Mouse (Mus musculus) heart, embryonic 11.5 days (tissue): ENCODE data around the gene Ust. TPM values are rescaled to one million over a fixed set of nuclear protein-coding genes. Genes with fewer than 3 reads are reported as not detected.

Source experiments
- ATAC-seq: fragments of 200-750 bp; cut with Nextera tagmentation; replicated peaks from 2 replicates; pipeline ENCODE4 v1.8.0; 2017; ENCODE audit warnings: moderate library complexity; ENCODE audit not compliant: insufficient number of reproducible peaks, low FRiP score, low TSS enrichment
- H3K27ac ChIP-seq: fragments of 300-500 bp; sonication (generic); 2 replicates; pipeline ENCODE4 v1.5.1; 2014; ENCODE audit warnings: mild to moderate bottlenecking, low read depth, low read length
- H3K27me3 ChIP-seq: fragments of 300-500 bp; sonication (generic); 2 replicates; pipeline ENCODE4 v1.6.1; 2014; ENCODE audit warnings: mild to moderate bottlenecking, low read length, mixed read lengths; ENCODE audit not compliant: control insufficient read depth, insufficient read depth
- H3K36me3 ChIP-seq: fragments of 300-500 bp; sonication (generic); 2 replicates; pipeline ENCODE4 v1.6.1; 2014; ENCODE audit warnings: mild to moderate bottlenecking, low read length, moderate library complexity, mixed read lengths; ENCODE audit not compliant: control insufficient read depth, insufficient read depth
- H3K4me1 ChIP-seq: fragments of 300-500 bp; sonication (generic); 2 replicates; pipeline ENCODE4 v1.6.1; 2014; ENCODE audit warnings: low read length; ENCODE audit not compliant: control insufficient read depth, insufficient read depth
- H3K4me2 ChIP-seq: fragments of 300-500 bp; sonication (generic); 2 replicates; pipeline ENCODE4 v1.6.1; 2014; ENCODE audit warnings: mild to moderate bottlenecking, moderate library complexity
- H3K4me3 ChIP-seq: fragments of 300-500 bp; sonication (generic); 2 replicates; pipeline ENCODE4 v1.5.1; 2014; ENCODE audit warnings: low read depth, low read length
- H3K9ac ChIP-seq: fragments of 300-500 bp; sonication (generic); 2 replicates; pipeline ENCODE4 v1.6.1; 2014; ENCODE audit warnings: mild to moderate bottlenecking, low read depth, low read length, moderate library complexity
- H3K9me3 ChIP-seq: fragments of 300-500 bp; sonication (generic); replicated peaks from 2 replicates; pipeline ENCODE4 v1.6.1; 2016; ENCODE audit warnings: low read length; ENCODE audit not compliant: control insufficient read depth
- WGBS: fragments of 180-500 bp; shearing (Covaris S2); extraction: QIAGEN DNeasy Blood & Tissue Kit; methylation state at CpG from one replicate; pipeline ENCODE4 v1.1.7; 2014; ENCODE audit not compliant: insufficient replicate concordance; 5-methylcytosine and 5-hydroxymethylcytosine counted together
- polyA plus RNA-seq: library from polyadenylated mRNA; unstranded; fragments of >200 nt; fragmentation: Nextera tagmentation; extraction: Ambion mirVana; gene quantifications from 2 replicates; pipeline ENCODE4 v1.2.1, GENCODE M21; 2014

The Ust gene
- polyA plus RNA-seq, 1 experiment from 2014 or later: 2.5 TPM

DNA sequence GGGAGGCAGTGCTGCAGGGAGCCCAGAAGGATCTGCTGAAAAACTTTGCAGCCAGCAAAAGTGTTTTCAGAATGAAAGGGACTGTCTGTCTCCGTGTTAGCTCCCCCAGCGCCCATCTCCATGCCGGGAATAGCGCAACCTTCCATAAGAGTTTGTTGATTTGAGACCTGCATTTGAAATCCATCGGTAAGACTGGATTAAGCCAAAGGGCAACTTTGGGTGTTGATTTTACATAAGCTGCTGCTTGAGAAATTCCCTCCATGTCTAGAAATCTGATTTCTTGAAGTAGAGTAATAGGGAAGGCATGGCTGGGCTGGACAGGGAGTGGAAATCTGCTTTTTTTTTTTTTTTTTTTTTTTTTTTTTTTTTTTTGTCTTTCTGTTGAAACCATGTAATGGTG is 306.9 kb downstream of the Ust start:
- WGBS: 80% methylated on average over 5 of the region's 5 CpGs
- no peak for ATAC-seq
- no peak overlapping the region for H3K9ac ChIP-seq
- no peak overlapping the region for H3K4me2 ChIP-seq
- H3K4me1 ChIP-seq: peaks cover 14% of the 10 kb centered on the region
- H3K9me3 ChIP-seq: no peaks in the 10 kb centered on the region
- no peaks in the 10 kb centered on the region for H3K27me3 ChIP-seq
- no peaks in the 10 kb centered on the region for H3K36me3 ChIP-seq
- no peak overlapping the region for H3K27ac ChIP-seq
- H3K4me3 ChIP-seq: no peak overlapping the region

DNA sequence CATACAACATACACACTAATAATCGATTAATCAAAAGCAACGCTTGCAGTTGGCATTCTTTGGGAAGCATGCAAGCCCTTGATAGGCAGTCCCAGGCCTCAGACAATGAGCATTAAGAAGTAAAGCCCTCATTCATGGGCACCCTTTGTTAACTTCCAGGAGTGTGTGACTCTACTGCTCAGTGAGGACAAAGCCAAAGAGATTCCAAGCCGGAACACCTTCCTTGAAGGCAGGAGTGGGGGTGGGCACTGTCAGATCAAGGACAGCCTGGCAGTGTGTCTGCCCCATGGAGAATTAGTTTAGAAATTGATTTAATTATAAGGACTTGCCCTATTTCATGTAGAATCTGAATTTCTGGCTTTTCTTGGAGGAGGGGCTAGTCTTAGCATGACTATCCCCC is 308.3 kb downstream of the Ust start:
- ATAC-seq: no peak
- H3K4me2 ChIP-seq: no peak overlapping the region
- H3K4me1 ChIP-seq: peaks cover 14% of the 10 kb centered on the region
- H3K4me3 ChIP-seq: no peak overlapping the region
- H3K36me3 ChIP-seq: no peaks in the 10 kb centered on the region
- no peak overlapping the region for H3K9ac ChIP-seq
- WGBS: 81% methylated on average over 3 of the region's 3 CpGs
- no peaks in the 10 kb centered on the region for H3K27me3 ChIP-seq
- no peak overlapping the region for H3K27ac ChIP-seq
- H3K9me3 ChIP-seq: no peaks in the 10 kb centered on the region

DNA sequence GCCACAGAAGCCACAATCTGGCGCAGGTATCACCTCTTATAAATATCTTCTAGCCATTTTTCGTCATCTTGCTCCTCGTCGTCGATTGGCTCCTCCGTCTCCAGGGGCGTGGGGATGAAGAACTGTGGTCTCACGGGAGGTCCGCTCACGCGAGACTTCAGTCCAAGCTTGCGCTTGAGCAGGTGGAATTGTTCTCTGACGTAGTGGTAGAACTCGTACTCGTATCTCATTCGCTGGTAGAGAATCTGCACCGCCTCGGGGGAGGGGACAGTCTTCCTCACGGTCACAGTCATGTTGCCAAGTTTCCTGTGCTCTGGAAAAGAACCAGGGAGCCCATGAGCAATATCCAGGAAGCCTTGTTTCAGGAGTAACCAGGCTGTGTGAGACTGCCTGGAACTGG is 311.3 kb downstream of the Ust start:
- Histone ChIP-seq H3K27me3 (no peaks in the 10 kb centered on the region), H3K4me2 (no peak overlapping the region)
- WGBS: 92% methylated on average over 19 of the region's 19 CpGs

DNA sequence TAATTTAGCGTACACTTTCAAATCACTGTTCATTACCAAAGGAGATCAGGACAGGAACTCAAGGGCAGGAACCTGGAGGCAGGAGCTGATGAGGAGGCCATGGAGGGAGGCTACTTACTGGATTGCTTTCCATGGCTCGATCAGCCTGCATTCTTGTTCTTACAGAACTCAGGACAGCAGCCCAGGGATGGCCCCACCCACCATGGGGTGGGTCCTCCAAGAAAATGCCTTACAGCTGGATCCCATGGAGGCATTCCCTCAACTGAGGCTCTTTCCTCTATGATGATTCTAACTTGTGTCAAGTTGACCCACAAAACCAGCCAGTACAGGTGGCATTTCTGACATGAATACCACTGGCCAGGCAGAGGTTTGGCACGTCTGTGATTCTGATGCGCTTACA is 314.9 kb downstream of the Ust start:
- H3K4me3 ChIP-seq: no peak overlapping the region
- H3K9ac ChIP-seq: no peak overlapping the region
- no peak overlapping the region for H3K27ac ChIP-seq
- H3K9me3 ChIP-seq: no peaks in the 10 kb centered on the region
- no peak for ATAC-seq
- no peaks in the 10 kb centered on the region for H3K4me1 ChIP-seq
- H3K27me3 ChIP-seq: no peaks in the 10 kb centered on the region
- WGBS: 85% methylated on average over 4 of the region's 4 CpGs
- no peak overlapping the region for H3K4me2 ChIP-seq
- H3K36me3 ChIP-seq: no peaks in the 10 kb centered on the region

More for the DNA sequence above, 311.3 kb downstream of the Ust start:
- Histone ChIP-seq H3K4me3 (no peak overlapping the region), H3K27ac (no peak overlapping the region), H3K4me1 (no peaks in the 10 kb centered on the region), H3K9ac (no peak overlapping the region), H3K36me3 (no peaks in the 10 kb centered on the region), H3K9me3 (no peaks in the 10 kb centered on the region)
- no peak for ATAC-seq

DNA sequence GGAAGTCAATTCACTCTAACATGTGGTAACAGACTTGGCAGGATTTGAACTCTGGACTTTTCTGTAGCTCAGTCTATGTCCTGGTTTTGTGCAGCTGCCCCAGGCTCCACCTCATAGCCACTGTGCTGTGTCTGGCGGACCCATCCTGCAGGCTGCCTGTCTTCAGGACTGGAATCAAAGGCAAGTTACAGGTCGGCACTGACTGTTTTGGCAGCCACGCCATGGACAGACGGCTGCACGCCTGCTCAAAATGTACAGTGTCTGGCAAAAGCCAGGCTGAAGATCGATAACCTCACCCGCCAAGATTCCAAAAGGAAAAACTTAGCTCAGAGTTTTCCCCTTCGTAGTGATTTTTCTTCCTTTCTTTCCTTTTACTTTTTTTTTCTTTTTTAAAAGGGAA is 318.8 kb downstream of the Ust start:
- Histone ChIP-seq H3K4me2 (no peak overlapping the region), H3K27ac (no peak overlapping the region), H3K27me3 (no peaks in the 10 kb centered on the region), H3K36me3 (no peaks in the 10 kb centered on the region), H3K9me3 (no peaks in the 10 kb centered on the region), H3K4me1 (no peaks in the 10 kb centered on the region), H3K4me3 (no peak overlapping the region), H3K9ac (no peak overlapping the region)
- ATAC-seq: no peak
- 76% methylated on average over 8 of the region's 8 CpGs for WGBS

DNA sequence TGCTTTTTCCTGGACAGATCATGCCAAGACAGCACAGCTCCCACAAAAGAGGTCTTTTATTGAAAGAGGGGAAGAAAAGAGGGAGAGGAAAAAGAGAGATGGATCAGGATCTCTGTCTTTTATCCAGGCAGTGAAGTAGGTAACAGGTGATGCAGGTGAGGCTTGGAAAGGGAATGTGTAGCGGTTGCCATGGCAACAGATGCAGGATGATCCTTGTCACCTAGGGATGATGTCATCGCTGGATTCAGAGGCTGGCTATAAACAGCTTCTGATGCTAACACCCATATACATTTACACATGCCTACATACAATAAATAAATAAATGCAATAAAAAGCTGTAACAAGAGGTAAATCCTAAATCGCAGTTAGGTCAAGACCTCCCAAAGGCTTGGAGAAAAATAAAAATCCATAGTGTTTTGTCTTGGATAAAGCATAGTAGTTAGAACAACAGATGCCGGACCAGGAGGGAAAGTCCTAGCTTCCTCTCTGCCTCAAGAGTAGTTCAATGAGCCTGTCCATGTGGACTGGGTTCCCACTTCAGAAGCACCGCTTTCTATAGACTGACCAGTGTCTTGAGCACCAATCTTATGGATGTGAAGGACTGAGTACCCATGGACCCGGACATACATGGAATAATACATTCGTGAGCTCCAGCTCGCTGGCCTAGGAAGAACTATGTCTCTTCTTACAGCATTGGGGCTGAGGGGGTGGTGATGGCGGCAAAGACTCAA is 319.4 kb downstream of the Ust start:
- Histone ChIP-seq H3K4me3 (no peak overlapping the region), H3K9ac (no peak overlapping the region), H3K27me3 (no peaks in the 10 kb centered on the region), H3K4me2 (no peak overlapping the region), H3K27ac (no peak overlapping the region), H3K9me3 (no peaks in the 10 kb centered on the region), H3K36me3 (no peaks in the 10 kb centered on the region), H3K4me1 (no peaks in the 10 kb centered on the region)
- no peak for ATAC-seq
- 84% methylated on average over 9 of the region's 9 CpGs for WGBS

DNA sequence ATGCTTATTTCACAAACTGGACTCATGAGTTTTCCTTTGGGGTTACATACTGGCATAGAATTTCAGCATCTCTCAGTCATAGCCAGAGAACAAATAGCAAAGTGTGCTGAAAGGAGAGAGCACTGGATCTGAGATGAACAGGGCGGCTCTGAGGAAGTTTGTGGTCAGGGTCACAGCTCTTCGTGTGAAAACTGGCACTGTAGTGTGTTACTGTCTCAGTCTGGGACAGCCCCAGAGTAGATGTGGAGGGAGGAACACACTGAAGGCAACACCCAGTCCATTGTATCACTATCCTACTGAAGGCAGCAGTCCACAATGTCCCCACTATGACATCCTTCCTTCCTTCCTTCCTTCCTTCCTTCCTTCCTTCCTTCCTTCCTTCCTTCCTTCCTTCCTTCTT is 321.0 kb downstream of the Ust start:
- Histone ChIP-seq H3K9me3 (no peaks in the 10 kb centered on the region), H3K9ac (no peak overlapping the region), H3K27ac (no peak overlapping the region), H3K4me3 (no peak overlapping the region), H3K4me1 (no peaks in the 10 kb centered on the region), H3K36me3 (no peaks in the 10 kb centered on the region), H3K27me3 (no peaks in the 10 kb centered on the region), H3K4me2 (no peak overlapping the region)
- 54% methylated on average over 2 of the region's 2 CpGs for WGBS
- no peak for ATAC-seq

DNA sequence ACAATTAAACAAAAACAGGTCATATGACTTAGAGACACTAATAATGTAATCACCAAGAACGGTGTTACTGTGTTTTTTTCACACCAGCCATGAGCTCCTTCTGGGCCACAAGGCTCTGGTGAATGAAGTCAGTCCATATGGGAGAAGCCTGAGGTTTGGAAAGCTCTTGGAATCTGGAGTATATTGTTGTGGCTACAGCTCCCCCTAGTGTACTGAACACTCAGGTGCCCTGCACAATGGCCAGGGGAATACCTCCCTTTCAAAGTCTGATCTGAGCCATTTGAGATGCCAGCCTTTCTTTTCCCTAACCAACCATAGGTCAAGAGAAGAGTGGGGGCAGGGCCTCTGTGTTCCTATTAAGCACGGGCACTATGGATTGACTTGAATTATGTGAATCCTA is 322.3 kb downstream of the Ust start:
- Histone ChIP-seq H3K9ac (no peak overlapping the region), H3K4me1 (no peaks in the 10 kb centered on the region), H3K27me3 (no peaks in the 10 kb centered on the region), H3K36me3 (no peaks in the 10 kb centered on the region), H3K4me2 (no peak overlapping the region), H3K27ac (no peak overlapping the region), H3K9me3 (no peaks in the 10 kb centered on the region), H3K4me3 (no peak overlapping the region)
- ATAC-seq: 0 out of 2 replicates have a peak, but pooled peaks have one; percentile 55
- WGBS: 7% methylated on average over 2 of the region's 2 CpGs

DNA sequence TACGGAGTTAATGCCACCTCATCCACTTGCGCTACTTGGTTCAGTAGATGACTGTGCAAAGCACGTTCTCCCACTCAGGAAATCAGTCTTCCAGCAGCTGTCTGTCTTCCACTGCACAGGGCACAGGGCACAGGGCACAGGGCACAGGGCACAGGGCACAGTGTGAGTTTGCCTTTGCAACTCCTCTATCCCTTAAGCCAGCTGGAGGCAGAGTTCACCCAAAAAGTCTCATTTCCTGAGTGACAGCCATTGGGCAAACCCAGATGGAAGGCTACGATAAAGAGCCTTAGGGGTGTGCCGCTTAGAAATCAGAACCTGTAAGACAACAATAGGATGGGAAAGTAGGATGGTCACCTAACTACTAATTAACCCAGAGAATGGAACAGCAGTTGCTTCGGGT is 322.9 kb downstream of the Ust start:
- no peaks in the 10 kb centered on the region for H3K4me1 ChIP-seq
- no peak overlapping the region for H3K4me3 ChIP-seq
- no peak overlapping the region for H3K9ac ChIP-seq
- no peak overlapping the region for H3K4me2 ChIP-seq
- no peak overlapping the region for H3K27ac ChIP-seq
- no peaks in the 10 kb centered on the region for H3K36me3 ChIP-seq
- 73% methylated on average over 6 of the region's 6 CpGs for WGBS
- ATAC-seq: no peak
- no peaks in the 10 kb centered on the region for H3K27me3 ChIP-seq
- no peaks in the 10 kb centered on the region for H3K9me3 ChIP-seq
